Mouse (Mus musculus): ENCODE data around the gene Dscam.
"Not testable (repeated sequence)": the region's sequence is repeated elsewhere in the genome, so short reads cannot be mapped to it uniquely, and the experiment has no call there.

The Dscam gene

GRCm38 (mm10) chr16:96884590-96884989, 286.0 kb downstream of the Dscam start:
- DNase-seq (ENCODE audit: low spot score), result not testable (repeated sequence)

GRCm38 (mm10) chr16:96877271-96877670, 293.3 kb downstream of the Dscam start:
- no peak for DNase-seq (ENCODE audit: low spot score)

- DNase-seq (ENCODE audit: low spot score), result no peak
Measured at GRCm38 (mm10) chr16:96872799-96873198, 297.8 kb downstream of the Dscam start.

- DNase-seq (ENCODE audit: low spot score), result no peak
Measured at GRCm38 (mm10) chr16:96857571-96857970, 313.0 kb downstream of the Dscam start.

- DNase-seq (ENCODE audit: low spot score), result no peak
Measured at GRCm38 (mm10) chr16:96855060-96855459, 315.5 kb downstream of the Dscam start.

- DNase-seq (ENCODE audit: low spot score), result no peak
Measured at GRCm38 (mm10) chr16:96852383-96852782, 318.2 kb downstream of the Dscam start.

GRCm38 (mm10) chr16:96848916-96849315, 321.6 kb downstream of the Dscam start:
- no peak for DNase-seq (ENCODE audit: low spot score)

GRCm38 (mm10) chr16:96846585-96846984, 324.0 kb downstream of the Dscam start:
- no peak for DNase-seq (ENCODE audit: low spot score)

GRCm38 (mm10) chr16:96846113-96846512, 324.4 kb downstream of the Dscam start:
- DNase-seq (ENCODE audit: low spot score), result no peak

- DNase-seq (ENCODE audit: low spot score), result no peak
Measured at GRCm38 (mm10) chr16:96845475-96846098, 325.0 kb downstream of the Dscam start.

- DNase-seq (ENCODE audit: low spot score), result no peak
Measured at GRCm38 (mm10) chr16:96843691-96844400, 326.7 kb downstream of the Dscam start.

GRCm38 (mm10) chr16:96842829-96843360, 327.7 kb downstream of the Dscam start:
- DNase-seq (ENCODE audit: low spot score), result no peak

GRCm38 (mm10) chr16:96819649-96820048, 350.9 kb downstream of the Dscam start:
- peak; percentile 33 for DNase-seq (ENCODE audit: low spot score)

GRCm38 (mm10) chr16:96806298-96806697, 364.3 kb downstream of the Dscam start:
- DNase-seq (ENCODE audit: low spot score), result no peak

- no peak for DNase-seq (ENCODE audit: low spot score)
Measured at GRCm38 (mm10) chr16:96802636-96803035, 367.9 kb downstream of the Dscam start.

- DNase-seq (ENCODE audit: low spot score), result no peak
Measured at GRCm38 (mm10) chr16:96801650-96802237, 368.8 kb downstream of the Dscam start.

GRCm38 (mm10) chr16:96795431-96795830, 375.1 kb downstream of the Dscam start:
- no peak for DNase-seq (ENCODE audit: low spot score)

- DNase-seq (ENCODE audit: low spot score), result no peak
Measured at GRCm38 (mm10) chr16:96791307-96791706, 379.2 kb downstream of the Dscam start.

- DNase-seq (ENCODE audit: low spot score), result no peak
Measured at GRCm38 (mm10) chr16:96788286-96788685, 382.3 kb downstream of the Dscam start.

GRCm38 (mm10) chr16:96779021-96779420, 391.5 kb downstream of the Dscam start:
- DNase-seq (ENCODE audit: low spot score), result no peak

GRCm38 (mm10) chr16:96774245-96774644, 396.3 kb downstream of the Dscam start:
- no peak for DNase-seq (ENCODE audit: low spot score)

GRCm38 (mm10) chr16:96767985-96768384, 402.6 kb downstream of the Dscam start:
- no peak for DNase-seq (ENCODE audit: low spot score)

GRCm38 (mm10) chr16:96767508-96767907, 403.0 kb downstream of the Dscam start:
- no peak for DNase-seq (ENCODE audit: low spot score)

Data from lung, postnatal 25 days (tissue).